Mouse (Mus musculus): ENCODE results near the gene Actn4.

- no peak for TF ChIP-seq MYOG (IDR thresholded peaks at IDR 0.05; ENCODE audit: control insufficient read depth, extremely low read depth, insufficient read length)
- no peak for TF ChIP-seq CTCF (IDR thresholded peaks at IDR 0.05; ENCODE audit: control insufficient read depth, insufficient read depth, insufficient read length)
Observed at GRCm38 (mm10) chr7:28961584-28961926, 585 bp downstream of the Actn4 start.
